Mouse (Mus musculus) C3H10T1/2 (cell line): ENCODE data around the gene Gm45753. TPM values are rescaled to one million over a fixed set of nuclear protein-coding genes. Genes with fewer than 3 reads are reported as not detected.

Experiments used
- polyA plus RNA-seq, 2 experiments: library from polyadenylated mRNA; unstranded; fragments of >200 nt; fragmentation: generic; extraction: Trizol; gene quantifications; one replicate each; pipeline ENCODE4 v1.2.1; 2012; ENCODE audit warnings: missing spikeins in 2 of 2

The Gm45753 gene
- not detected for polyA plus RNA-seq

DNA sequence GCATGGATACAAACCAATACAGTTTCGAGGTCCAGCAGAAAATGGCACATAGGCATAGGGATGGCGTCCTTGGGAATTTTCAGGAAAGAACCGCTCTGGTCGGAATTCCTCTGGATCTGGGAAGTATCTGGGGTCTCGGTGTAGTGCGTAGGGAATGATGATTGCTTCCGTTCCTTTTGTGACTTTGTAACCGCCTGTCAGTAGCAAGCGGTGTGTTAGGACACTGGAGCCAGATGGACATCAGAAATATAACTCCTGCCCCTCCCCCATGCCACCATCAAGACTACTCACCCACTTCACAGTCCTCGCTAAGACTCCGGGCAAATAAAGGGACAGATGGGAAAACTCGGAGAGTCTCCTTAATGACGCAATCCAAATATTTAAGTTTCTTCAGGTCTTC lies at the start of gene Gm45753:
Gene Gm45753, minus strand, starts transcription at position 101 of the 400 bp plus-strand sequence.

GRCm38 (mm10) chr8:45332685-45333409 lies 24.6 kb upstream of the Gm45753 start, which contains the start of gene Cyp4v3:
Cyp4v3 (minus strand) TSS chr8:45333216.

DNA sequence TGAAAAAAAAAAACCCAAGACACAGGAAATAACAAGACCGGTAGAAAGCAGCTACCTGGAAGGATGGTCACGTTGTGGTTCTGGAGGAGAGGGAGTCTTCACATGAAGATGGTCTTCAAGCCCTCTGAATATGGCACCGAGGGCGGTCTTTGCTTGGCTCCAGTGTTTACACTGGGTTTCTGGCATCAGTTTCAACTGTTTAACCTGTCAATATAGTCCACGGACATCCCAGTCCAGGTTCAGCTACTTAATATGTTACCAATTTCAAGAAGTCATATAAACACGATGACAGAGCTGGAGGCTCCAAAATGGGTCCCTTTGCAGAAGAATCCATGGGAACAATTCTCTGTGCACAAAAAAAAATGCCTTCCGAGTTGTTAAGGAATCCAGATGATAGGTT lies 13.6 kb downstream of the Gm45753 start, which contains the start of gene Klkb1:
Gene Klkb1, minus strand, starts transcription at position 173 of the 400 bp plus-strand sequence.

GRCm38 (mm10) chr8:45261920-45262319 lies 46.3 kb downstream of the Gm45753 start, which contains the start of gene F11:
F11 (minus strand) TSS chr8:45262031.

Other genes with a start within 250 kb of the Gm45753 start
- not detected for gene Mtnr1a, start 239.3 kb downstream of the Gm45753 start, polyA plus RNA-seq
- not detected for gene F11, start 46.4 kb downstream of the Gm45753 start, polyA plus RNA-seq
- not detected for gene Klkb1, start 13.6 kb downstream of the Gm45753 start, polyA plus RNA-seq
- gene Cyp4v3, start 24.8 kb upstream of the Gm45753 start, polyA plus RNA-seq, result 1 to 10 TPM in 1 of 2 experiments, under 1 TPM in 1; 0.08 to 1.9 TPM
- gene Fam149a, start 73.8 kb upstream of the Gm45753 start, polyA plus RNA-seq, result 10 to 100 TPM in 1 of 2 experiments, 1 to 10 TPM in 1; 5.1 to 13.7 TPM
- under 1 TPM; 0.06 to 0.61 TPM for gene Tlr3, start 102.6 kb upstream of the Gm45753 start, polyA plus RNA-seq
- gene Sorbs2, start 199.3 kb upstream of the Gm45753 start, polyA plus RNA-seq, result under 1 TPM; under 0.01 to 0.24 TPM